Mouse (Mus musculus): ENCODE results near the gene Golgb1. TPM values are rescaled to one million over a fixed set of nuclear protein-coding genes. Genes with fewer than 3 reads are reported as not detected.

Golgb1 gene
- polyA plus RNA-seq, 1 experiment from 2014 or later = 93.4 TPM

DNA sequence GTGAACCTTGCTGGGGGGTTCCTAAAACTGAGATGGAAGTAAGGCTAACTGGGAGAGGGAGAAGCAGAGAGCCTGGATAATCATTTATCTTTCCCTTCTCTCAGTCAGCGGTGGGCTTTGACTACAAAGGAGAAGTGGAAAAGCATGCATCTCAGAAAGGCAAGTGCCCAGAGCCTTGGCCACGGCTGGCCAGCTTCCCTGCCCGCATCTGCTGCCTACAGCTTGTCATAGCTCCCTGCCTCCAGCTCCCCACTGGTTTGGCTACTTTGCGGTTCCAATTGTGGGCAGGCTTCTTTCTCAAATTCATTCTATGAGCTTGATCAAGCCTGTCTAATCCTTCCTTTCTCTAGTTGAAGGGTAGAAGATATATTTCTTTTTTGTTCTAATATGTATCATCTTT, 76.1 kb downstream of the Golgb1 start:
- WGBS = 61% methylated on average over 4 of the region's 4 CpGs
- no peaks in the 10 kb centered on the region for H3K9me3 ChIP-seq

DNA sequence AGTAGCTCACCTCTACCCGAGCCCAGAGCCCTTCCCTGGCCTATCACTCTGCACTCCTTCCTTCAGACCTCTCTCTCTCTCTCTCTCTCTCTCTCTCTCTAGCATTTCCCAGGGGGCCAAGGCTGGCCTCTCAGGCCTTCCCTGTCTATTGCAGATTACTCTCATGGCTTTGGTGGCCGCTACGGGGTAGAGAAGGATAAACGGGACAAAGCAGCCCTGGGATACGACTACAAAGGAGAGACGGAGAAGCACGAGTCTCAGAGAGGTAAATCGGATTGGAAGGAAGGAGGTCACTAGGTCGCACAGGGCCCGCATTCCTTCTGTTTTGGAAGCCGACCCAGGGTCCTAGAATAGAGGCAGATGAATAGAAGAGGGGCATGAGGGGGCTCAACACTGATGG, 80.2 kb downstream of the Golgb1 start:
- Histone ChIP-seq H3K27ac (no peak overlapping the region), H3K4me1 (replicated peaks) (no peaks in the 10 kb centered on the region), H3K4me2 (replicated peaks) (no peak overlapping the region), H3K27me3 (replicated peaks) (no peaks in the 10 kb centered on the region), H3K9me3 (no peaks in the 10 kb centered on the region), H3K9ac (no peak overlapping the region), H3K36me3 (no peaks in the 10 kb centered on the region), H3K4me3 (replicated peaks) (no peak overlapping the region)
- WGBS = 75% methylated on average over 11 of the region's 11 CpGs
- no peak for ATAC-seq

More for the DNA sequence above, 76.1 kb downstream of the Golgb1 start:
- no peak overlapping the region for H3K9ac ChIP-seq
- no peaks in the 10 kb centered on the region for H3K36me3 ChIP-seq
- H3K4me2 ChIP-seq (replicated peaks) = no peak overlapping the region
- no peaks in the 10 kb centered on the region for H3K4me1 ChIP-seq (replicated peaks)
- no peak for ATAC-seq
- H3K27me3 ChIP-seq (replicated peaks) = no peaks in the 10 kb centered on the region
- no peak overlapping the region for H3K27ac ChIP-seq
- H3K4me3 ChIP-seq (replicated peaks) = no peak overlapping the region

DNA sequence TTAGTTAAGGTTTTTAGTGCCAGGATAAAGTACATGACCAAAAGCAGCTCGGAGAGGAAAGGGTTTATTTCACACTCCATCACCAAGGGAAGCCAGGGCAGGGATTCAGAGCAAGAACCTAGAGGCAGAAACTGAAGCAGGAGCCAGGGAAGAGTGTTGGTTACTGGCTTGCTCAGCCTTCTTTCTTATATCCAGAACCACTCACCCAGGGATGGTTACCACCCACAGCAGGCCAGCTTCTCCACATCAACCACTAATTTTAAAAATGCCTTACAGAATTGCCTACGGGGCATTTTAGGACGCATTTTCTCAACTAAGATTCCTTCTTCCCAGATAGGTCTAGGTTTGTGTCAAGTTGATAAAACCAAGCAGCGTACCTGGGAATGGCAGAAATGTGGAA, 88.5 kb downstream of the Golgb1 start:
- H3K4me1 ChIP-seq (replicated peaks) = no peaks in the 10 kb centered on the region
- H3K4me2 ChIP-seq (replicated peaks) = no peak overlapping the region
- no peaks in the 10 kb centered on the region for H3K9me3 ChIP-seq
- H3K27me3 ChIP-seq (replicated peaks) = no peaks in the 10 kb centered on the region
- ATAC-seq = no peak
- WGBS = 78% methylated on average over 4 of the region's 4 CpGs
- no peak overlapping the region for H3K27ac ChIP-seq
- no peak overlapping the region for H3K9ac ChIP-seq
- no peaks in the 10 kb centered on the region for H3K36me3 ChIP-seq
- H3K4me3 ChIP-seq (replicated peaks) = no peak overlapping the region

DNA sequence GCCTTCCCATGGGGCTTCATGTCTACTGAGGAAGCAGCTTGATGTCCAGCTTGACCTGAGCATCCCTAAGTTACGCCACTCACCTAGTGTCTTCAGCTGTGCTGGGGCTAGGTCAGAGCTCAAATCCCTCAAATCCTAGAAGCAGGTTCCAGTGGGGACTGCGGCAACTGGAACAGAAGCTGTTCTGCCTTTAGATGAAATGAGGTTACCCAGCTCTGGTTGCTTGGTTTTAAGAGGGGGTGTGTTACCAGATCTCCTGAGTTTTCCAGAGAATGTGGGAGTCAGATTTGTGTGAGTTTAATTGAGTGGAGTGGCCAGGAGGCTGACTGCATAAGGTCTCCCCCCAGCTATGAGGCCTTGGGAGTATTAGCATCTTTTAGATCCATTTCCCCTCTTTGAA, 104.2 kb downstream of the Golgb1 start:
- H3K9ac ChIP-seq = no peak overlapping the region
- no peaks in the 10 kb centered on the region for H3K36me3 ChIP-seq
- no peaks in the 10 kb centered on the region for H3K27me3 ChIP-seq (replicated peaks)
- WGBS = 87% methylated on average over 2 of the region's 2 CpGs
- no peak overlapping the region for H3K4me2 ChIP-seq (replicated peaks)
- no peaks in the 10 kb centered on the region for H3K9me3 ChIP-seq
- no peak for ATAC-seq
- no peaks in the 10 kb centered on the region for H3K4me1 ChIP-seq (replicated peaks)
- H3K27ac ChIP-seq = no peak overlapping the region
- no peak overlapping the region for H3K4me3 ChIP-seq (replicated peaks)

Other genes with a start within 250 kb of the Golgb1 start
- gene Cd86, start 209.1 kb upstream of the Golgb1 start, polyA plus RNA-seq (2015; fragmentation: Nextera tagmentation; extraction: Ambion mirVana) = 2.4 TPM in 2 replicates
- gene Ildr1, start 181.2 kb upstream of the Golgb1 start, polyA plus RNA-seq (2015; fragmentation: Nextera tagmentation; extraction: Ambion mirVana) = 6.6 and 7.3 TPM in 2 replicates
- 4.9 and 6.6 TPM in 2 replicates for gene Slc15a2, start 90.2 kb upstream of the Golgb1 start, polyA plus RNA-seq (2015; fragmentation: Nextera tagmentation; extraction: Ambion mirVana)
- 25.1 and 27.2 TPM in 2 replicates for gene Iqcb1, start 46.8 kb upstream of the Golgb1 start, polyA plus RNA-seq (2015; fragmentation: Nextera tagmentation; extraction: Ambion mirVana)
- gene Eaf2, start 137 bp upstream of the Golgb1 start, polyA plus RNA-seq (2015; fragmentation: Nextera tagmentation; extraction: Ambion mirVana) = 1.8 and 2.2 TPM in 2 replicates
- gene Hcls1, start 59.8 kb downstream of the Golgb1 start, polyA plus RNA-seq (2015; fragmentation: Nextera tagmentation; extraction: Ambion mirVana) = 10.7 and 12.7 TPM in 2 replicates
- not detected in 2 replicates for gene Fbxo40, start 115.3 kb downstream of the Golgb1 start, polyA plus RNA-seq (2015; fragmentation: Nextera tagmentation; extraction: Ambion mirVana)
- 5.3 and 6.3 TPM in 2 replicates for gene Polq, start 136.6 kb downstream of the Golgb1 start, polyA plus RNA-seq (2015; fragmentation: Nextera tagmentation; extraction: Ambion mirVana)